Mouse (Mus musculus) G1E-ER4 (cell line): ENCODE data around the gene BC030867. TPM values are rescaled to one million over a fixed set of nuclear protein-coding genes. Genes with fewer than 3 reads are reported as not detected.

Experiments
- GATA1 ChIP-seq: IDR thresholded peaks from one replicate; pipeline ENCODE4 v1.8.0; 2012; ENCODE audit warnings: low read length, inconsistent platforms
- polyA plus RNA-seq: library from polyadenylated mRNA; stranded (reverse); fragments of >175 nt; gene quantifications from 2 replicates; pipeline ENCODE4 v1.2.3, GENCODE M21; 2012

Gene BC030867
- polyA plus RNA-seq, 1 experiment = 4.7 TPM

DNA sequence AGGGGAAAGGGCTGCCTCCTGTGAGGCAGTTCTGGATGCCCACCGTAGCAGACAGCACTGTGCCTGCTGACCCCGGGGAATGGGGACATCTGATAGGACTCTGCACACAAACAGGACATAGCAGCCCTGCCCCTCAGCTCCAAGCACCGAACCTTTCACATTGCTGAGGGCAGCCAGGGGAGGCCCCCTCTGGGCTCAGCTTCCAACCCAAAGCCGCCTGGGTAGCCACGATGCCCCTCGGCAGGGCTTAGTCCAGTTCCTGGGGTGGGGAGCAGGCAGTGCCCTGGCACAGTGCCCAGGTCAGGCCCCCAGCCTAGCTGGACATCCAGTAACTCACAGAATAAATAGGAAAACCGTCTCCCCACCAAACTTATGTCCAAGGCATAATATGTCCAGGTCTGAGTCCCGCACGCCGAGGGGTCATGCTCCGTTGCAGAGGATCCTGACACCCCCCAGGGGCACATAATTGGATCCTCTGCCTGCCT is 42.4 kb downstream of the BC030867 start:
- TF ChIP-seq GATA1 = no peak

DNA sequence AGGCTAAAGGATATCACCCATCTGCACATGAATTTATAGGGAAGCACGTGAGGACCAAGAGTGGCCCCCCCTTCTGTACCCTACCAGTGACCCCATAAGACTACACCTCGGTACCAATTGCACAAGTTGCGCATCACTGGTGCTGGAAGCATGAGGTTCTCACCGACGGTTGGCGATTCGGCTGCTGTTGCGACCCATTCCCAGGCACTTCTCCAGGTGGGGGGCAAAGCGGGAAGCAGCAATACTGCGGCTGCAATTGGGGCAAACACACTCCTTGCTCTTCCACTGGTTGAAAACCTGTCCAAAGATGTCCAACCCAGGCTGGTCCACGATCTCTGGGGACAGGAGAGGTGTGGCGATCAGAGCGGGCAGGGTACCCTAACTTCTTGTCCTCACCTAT is 45.3 kb downstream of the BC030867 start:
- TF ChIP-seq GATA1 = no peak

DNA sequence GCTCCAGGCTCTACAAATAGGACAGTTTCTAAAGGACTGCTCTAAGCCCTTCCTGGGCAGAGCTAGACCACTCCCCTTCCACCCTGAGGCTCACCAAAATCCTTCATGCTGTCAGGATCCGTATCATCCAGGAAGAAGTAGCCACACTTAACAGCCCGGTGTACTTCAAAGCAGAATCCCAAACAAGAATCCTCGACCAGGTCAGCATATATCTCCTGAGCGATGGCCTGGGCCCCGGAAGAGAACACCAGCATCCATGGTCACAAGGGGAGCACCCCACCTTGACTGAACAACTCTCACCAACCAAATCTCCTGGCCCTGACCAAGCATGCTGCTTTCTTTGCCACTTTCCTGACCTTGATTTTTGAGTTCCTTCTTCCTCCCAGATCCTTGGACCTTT is 45.7 kb downstream of the BC030867 start:
- no peak for TF ChIP-seq GATA1

DNA sequence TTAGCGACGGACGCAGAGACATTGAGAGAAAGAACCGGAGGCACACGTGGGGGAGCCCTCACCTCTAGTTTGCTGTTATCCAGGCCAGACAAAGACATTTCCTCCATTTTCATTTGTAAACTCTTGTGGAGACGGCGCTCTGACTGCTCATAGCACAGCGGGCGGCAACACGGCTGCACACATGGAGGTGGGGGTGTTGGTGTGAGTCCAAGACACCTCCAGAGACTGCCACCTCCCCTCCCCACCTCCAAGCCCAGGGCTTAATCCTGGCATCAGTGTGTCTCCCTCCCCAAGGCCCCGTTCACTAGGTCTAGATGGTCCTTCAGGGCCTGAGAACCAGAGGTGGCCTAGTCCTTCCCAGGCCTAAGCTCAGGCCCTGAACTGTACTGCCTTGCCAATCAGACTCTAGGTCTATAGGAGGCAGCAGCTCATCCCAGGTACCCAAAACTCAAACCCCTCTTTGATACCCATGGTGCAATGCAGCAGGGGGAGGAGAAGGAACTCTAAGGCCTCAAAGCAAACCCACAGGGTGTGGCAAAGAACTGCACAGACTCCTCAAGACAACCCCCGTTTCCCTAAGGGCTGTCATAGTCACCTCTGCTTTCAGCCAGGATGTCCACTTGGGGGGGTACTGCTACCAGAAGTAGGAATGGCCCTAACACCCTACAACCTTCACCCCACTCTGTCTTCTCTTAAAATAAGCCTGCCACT is 46.4 kb downstream of the BC030867 start:
- TF ChIP-seq GATA1 = no peak

DNA sequence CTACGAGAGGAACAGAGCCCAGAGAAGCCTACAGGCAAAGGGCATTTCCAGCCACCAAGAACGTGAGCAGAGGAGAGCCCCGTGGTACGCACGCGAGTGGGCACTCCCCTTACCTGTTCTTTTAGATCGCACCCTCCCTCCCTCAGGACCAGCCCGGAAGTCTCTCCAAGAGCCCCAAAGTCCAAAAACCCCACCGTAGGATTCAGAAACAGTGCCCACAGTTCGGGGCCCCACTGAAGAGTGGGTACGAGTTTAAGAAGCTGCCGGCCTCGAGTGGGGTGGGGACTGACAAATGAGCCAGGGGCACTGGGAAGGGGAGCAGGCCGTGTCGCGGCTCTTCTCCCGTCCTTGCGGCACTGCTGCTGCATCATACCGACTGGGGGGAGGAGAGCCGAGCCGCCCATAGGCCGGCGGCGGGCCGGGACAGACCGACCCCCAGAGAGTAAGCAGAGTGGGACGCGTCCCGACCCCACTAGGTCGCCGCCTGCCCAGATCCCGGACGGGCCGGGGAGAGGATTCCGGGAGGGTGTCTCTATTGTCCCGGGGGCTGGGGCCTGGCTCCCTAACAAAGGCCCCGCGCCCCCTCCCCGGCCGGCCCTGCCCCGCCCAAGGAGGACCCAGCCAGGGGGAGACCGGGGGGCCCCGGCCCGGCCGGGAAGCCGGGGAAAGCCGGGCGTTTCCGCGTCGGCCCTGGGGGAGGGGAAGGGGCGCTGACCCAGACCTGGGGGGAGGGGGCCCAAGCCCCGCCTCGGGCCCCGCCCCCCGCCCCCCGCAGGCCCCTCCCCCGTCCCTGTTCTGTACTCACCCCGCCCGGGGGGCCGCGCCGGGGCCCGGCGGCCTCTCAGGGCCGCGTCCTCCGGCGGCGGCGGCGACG is 47.2 kb downstream of the BC030867 start:
- TF ChIP-seq GATA1 = no peak

DNA sequence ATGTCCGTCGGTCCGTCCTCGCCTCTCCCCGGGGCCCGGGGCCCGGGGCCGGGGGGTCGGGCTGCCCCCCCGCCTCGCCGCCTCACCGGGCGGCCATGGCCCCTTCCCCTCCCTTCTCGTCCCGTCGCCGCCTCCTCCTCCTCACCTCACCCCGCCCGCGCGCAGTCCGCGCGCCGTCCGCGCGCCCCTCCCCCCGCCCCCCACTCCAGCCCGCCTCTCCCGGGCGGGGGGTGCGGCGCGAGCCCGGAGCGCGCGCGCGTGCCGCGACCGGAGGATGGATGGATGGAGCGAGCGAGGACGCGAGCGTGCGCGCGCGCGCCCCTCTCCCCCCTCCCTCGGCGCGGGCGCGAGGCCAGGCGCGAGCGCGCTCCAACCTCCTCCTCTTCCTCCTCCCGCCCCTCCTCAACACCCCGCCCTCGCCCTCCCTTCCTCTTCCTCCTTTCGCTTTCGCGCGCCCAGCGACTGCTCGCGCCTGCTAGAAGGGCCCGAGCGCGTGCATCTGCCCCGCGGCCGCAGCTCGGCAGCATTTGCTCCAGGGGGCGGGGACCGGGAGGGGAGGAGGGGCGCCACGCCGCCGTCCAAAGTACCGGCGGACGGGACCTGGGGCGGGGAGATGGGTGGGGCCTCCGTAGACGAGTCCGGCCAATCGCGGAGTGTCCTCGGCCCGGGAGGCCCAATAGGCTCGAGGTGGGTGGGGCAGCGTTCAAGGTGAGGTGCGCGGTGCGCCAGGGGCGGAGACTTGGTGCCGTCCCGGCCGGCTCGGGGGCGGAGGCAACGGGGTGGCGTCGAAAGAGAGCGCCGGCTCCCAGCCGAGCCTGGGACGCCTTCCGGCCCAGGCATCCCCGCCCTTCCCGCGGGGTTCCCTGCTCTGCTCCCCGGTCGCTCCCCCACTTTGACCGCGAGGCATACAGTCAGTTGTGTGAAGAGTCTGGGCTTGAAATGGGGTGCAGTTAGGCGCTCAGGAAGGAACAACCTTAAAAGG is 48.1 kb downstream of the BC030867 start, which contains the start of gene Atxn7l3:
Atxn7l3 (minus strand) TSS at position 141 of the 982 bp plus-strand sequence.
- no peak for TF ChIP-seq GATA1

DNA sequence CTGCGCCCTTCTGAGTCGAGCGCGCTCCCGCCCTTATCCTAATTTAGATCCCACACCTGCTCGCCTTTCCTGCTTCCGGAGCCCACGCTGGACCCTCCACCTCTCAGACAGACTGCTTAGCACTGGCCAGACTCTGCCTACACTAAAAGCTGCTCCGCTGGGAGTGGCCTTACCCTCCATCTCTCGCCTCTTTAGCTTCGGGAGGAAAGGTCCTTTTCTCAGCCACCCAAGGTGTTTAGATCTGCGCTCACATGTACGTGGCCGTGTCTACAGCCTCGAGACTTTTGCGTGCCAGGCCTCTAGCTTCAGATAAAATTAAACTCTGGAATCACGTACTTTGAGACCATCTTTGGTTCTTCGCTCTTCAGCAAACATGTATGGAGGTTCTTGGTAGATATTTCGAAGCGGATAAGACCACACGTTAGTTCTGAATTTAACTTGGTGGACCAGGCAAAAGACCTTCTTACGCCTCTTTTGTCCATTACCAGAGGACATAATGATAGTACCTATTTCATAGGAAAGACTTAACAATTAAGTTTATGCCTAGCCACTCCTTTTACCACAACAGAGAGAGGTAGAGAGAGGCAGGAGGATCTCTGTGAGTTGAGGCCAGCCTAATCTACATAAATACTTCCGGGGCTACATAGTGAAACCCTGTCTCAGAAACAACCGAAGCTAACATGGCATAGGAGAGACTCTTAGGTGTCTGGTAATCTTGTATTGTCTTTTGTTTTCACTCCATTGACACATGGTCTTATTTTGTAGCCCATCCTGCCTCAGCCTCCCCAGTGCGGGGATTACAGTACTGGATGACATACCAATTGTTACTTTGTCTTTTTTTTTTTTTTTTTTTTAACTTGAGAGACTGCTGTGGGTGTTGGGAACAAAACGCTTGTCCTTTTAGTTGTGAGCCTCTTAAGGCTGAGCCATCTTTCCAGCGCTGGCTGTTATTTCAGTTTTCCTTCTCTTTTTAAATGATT is 49.2 kb downstream of the BC030867 start:
- TF ChIP-seq GATA1 = no peak

DNA sequence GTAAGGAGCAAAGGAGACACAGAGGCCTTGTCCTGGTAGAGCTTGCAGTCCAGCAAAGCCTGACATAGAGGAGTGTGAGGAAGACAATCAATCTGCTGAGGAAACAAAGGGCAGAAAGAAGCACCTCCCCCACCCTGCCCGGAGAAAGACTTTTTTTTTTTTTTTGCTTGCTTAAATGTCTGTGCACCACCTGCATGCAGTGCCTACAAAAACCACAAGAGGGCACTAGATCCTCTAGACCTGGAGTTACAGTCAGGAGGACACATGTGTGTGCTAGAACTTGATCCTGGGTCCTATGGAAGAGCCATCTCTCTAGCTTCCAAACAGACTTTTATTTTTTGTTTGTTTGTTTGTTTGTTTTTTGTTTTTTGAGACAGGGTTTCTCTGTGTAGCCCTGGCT is 51.2 kb downstream of the BC030867 start:
- TF ChIP-seq GATA1 = no peak

DNA sequence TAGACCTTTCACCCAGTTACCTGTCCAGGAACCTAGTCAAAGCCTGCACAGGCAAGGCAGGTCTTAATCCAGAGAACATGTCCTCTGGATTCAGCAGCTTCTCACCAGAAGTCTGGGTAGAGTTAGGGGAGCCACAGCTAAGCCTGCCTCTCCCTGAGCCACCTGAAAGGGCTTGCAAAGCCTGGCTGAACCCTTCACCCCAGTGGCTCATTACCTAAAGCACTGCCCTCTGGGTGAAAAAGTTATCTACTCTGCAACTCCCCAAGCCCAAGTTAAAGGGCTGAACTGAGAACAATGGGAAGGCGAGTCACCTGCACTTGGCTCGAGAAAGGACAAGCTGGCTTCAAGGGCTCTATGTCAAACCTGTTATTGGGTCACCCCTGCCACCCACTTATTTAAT is 55.5 kb downstream of the BC030867 start:
- no peak for TF ChIP-seq GATA1

DNA sequence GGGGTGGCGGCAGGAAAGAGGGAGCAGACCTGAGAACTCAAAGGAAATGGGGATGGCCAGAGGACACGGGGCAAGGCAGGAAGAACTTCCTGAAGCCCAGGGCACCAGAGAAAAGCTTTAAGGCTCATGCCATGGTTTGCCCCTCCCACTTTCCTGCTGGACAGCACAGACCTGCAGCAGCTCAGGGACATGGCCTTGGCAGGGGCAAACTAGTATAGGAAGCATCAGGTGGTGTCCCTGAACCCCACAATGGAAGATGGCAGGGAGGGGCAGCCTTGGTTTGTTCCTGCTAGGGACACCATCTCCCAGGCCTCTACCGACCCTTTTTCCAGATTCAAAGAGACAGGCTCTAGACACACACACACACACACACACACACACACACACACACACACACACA is 56.7 kb downstream of the BC030867 start:
- no peak for TF ChIP-seq GATA1

DNA sequence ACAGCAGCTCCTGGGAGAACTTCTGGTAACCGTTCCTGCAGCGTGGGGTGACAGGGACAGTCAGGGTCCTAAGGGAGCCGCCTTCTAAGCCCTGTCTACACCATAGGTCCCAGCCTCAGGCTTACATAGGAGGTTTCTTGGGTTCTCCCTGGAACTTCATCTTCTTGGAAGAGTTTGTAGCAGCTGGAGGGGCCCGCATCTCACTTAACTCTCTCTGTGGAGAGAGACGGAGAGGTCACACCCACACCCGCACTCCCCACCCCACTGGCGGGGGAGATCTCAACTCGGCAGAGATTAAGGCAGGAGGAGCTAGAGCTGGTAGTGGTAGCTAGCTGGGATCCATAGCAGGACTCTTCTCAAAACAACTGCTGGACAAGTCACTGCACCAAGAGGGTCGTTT is 59.4 kb downstream of the BC030867 start:
- no peak for TF ChIP-seq GATA1

DNA sequence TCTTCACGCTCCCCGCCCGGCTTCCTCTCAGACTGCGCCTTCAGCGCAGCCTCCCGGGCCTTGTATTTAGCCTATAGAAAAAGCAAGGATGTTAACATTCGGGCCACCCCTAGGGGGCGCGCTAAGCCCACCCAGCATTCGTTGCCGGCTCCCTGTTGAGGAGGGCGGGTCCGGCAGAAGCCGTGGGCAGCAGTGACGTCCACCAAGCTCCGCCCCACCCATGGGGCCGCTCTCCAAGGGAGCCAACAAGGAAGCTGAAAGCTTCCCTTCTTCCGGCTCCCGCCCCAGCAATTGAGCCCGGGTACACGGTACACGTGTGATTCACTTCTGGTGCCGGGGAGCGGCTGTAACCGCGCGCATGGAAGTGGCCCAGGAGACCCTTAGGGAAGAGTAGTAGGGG is 60.3 kb downstream of the BC030867 start:
- no peak for TF ChIP-seq GATA1

DNA sequence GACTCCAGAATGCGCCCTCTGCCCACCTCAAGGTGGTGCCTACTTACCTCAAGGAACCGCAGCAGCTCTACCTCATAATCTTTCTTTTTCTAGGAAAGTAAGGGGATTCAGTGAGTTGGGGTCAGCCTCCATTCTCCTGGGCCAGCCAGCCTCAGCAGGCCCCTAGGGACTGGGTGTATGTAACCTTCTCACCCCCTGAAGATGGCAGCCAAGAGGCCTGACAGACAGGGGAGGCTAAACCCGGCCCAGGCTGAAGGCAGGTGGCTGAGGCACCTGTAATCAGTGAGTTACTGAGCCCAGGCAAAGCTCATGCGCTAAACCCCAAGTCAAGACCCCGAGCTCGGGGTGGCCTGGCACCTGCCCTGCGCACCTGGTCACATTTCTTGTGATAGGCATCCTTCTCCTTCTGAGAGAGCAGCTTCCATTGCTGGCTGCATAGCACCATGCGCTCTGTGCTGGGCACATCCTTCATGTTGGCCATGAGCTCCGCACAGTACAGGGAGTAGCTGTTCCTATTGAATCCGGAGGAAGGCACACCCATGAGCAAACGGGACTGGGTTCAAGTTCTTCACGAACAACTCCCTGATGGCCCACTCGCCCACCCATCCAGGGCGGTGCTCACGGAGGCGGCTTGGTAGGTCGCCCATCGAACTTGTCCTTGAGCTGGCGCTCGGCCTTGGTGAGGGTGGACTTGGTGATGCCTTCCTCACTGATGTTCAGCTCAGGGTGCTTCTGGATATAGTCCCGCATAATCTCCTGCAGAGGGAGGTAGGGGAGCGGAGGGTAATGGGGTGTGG is 61.3 kb downstream of the BC030867 start:
- TF ChIP-seq GATA1 = no peak
